Mouse (Mus musculus) heart, postnatal 14 days (tissue): ENCODE measurements around the gene Rabgef1. TPM values are rescaled to one million over a fixed set of nuclear protein-coding genes. Genes with fewer than 3 reads are reported as not detected.

Source experiments
- DNase-seq, 2 experiments: peaks; one replicate each; pipeline ENCODE4 v3.0.0; 2021 to 2022
- intact Hi-C: fragments of 180-260 bp; cut with DNase I; formaldehyde crosslinking; loops from one replicate; pipeline ENCODE4 v1.15.1; 2025
- total RNA-seq, 2 experiments: library from RNA; stranded (reverse); gene quantifications; 2 replicates each; pipeline ENCODE4 v1.2.3; 2021

Rabgef1 gene
- total RNA-seq, 2 experiments from 2014 or later = 17.8 to 20.8 TPM

DNA sequence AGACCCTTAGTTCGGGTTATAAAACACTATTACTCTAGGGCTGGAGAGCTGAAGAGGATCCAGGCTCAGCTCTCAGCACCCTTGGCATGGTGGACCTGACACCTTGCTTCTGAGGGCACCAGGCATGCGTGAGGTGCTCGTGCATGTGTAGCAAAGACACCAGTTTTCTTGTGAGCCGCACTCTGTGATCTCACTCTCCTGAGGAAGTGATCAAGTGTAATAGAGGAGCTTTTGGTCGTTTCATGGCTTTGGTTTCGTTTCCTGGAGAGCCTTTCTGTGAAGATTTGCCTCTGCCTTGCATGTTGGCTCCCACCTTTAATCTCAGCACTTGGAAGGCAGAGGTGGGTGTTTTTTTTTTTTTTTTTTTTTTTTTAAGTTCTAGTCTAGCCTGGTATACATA lies 33.0 kb downstream of the Rabgef1 start:
- intact Hi-C loops = no loop called here

DNA sequence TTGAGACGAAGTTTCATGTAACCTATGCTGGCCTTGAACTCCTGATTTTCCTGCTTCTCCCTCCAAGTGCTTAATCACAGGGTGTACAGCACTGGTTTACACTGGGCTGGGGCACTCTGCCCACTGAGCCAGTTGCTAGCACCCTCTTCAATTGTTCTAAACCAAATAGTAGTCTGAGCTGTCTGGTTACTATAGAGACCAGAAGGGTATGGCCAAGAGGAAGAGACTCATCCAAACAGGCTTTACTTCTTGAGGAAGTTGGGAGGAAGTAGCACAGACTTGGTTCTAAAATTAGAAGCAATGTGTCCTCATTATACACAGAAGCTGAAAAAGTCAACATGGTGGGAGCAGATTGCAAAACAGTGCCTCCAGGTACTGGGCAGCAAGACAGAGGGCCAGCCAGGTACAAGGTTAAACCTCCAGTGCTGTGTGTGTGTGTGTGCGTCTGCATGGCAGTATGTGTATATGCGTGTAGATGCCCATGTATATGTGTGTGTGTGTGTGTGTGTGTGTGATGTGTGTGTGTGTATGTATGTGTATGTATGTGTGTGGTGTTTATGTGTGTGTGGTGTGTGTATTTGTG lies 33.9 kb downstream of the Rabgef1 start:
- no peak for DNase-seq
- intact Hi-C loops = no loop called here

More for the DNA sequence above, 33.0 kb downstream of the Rabgef1 start:
- DNase-seq = no peak

DNA sequence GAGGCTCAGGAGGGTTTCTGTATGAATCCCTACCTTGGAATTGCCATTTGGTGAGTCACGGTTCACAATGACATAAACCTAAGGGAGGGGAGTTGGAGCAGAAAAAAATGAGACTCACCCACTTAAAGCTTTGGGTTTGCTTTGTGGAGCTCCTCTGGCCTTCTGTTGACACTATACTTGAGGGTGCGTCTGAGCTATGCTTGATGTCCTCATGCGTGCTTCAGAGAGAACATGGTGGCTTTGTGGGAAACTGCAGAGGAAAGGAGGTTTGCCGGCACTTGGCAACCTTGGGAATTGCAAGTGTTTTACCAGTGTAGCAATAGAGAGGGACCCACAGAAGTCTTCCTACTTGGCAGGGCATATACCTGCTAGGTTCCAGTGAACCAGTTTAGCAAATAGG lies 35.7 kb downstream of the Rabgef1 start:
- intact Hi-C loops = no loop called here
- no peak for DNase-seq

DNA sequence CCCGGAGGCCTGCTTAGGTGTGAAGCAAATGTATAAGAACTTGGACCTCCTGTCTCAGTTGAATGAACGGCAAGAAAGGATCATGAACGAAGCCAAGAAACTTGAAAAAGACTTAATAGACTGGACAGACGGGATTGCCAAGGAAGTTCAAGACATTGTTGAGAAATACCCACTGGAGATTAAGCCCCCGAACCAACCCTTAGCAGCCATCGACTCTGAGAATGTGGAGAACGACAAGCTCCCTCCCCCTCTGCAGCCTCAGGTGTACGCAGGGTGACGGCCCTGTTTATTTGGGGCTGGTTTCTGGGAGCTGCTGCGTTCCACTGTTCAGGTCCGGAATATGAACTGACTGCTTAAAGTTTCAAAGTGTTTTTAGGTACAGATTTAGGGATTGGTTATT lies 41.4 kb downstream of the Rabgef1 start:
- DNase-seq = no peak
- intact Hi-C loops = no loop called here

DNA sequence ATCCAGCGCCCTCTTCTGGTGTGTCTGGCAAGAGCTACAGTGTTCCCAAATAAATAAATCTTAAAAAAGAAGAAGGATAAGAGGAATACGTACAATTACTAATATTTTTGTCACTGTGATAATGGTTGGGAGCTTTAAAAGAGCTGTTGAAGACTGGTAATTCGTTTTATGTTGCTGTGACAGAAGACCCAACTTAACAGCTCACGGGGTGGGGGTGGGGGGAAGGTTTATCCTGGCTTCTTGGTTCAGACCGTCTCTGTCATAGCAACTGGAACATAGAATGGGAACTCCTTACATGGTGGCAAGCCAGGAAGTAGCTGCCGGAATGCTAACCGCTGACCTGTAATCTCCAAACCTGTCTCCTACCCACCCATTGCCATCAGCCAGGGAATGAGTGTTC lies 45.2 kb downstream of the Rabgef1 start, which contains the start of gene Tmem248:
Tmem248 (plus strand) TSS at position 301 of the 400 bp plus-strand sequence.
- no peak for DNase-seq
- intact Hi-C loops = no loop called here

DNA sequence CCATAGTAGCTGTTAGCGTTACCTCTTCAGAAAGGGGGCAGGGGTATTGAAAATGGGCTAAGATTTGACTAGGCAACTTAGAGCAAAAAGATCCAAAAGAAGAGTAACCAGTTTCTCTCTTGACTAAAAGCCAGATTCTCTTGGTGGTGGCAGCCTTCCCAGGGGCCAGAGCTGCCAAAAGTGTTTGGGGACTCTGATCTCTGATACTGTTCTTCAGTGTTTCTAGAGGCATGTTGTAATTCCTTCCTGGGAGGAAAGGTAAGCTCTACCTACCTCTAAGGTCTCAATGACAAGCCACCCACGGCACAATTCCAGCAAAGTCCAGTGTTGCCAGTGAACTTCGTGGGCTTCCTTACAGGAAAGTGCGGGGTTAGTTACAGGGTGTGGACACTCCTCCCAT lies 45.8 kb downstream of the Rabgef1 start:
- DNase-seq = peak in 1 of 2 experiments; percentile 18
- intact Hi-C loops = no loop called here

DNA sequence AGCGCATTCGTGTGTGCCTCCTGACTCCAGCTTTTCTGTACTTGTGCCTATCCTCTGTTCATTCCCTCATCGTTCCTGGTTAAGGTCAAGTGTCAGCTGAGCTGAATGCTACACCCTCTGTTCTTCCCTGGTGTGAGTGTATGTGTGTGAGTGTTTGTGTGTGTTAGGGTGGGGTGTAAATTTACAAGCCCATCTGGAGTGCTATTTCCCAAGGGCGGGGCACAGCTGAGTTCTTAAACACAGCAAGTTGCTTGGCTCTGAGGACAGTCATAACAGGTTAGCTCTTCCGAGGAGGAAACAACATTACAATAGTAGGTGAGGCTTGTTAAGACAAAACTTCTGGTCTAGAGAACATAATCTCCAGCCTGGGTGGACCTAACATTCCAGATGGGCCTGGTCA lies 46.7 kb downstream of the Rabgef1 start:
- intact Hi-C loops = no loop called here
- no peak for DNase-seq

DNA sequence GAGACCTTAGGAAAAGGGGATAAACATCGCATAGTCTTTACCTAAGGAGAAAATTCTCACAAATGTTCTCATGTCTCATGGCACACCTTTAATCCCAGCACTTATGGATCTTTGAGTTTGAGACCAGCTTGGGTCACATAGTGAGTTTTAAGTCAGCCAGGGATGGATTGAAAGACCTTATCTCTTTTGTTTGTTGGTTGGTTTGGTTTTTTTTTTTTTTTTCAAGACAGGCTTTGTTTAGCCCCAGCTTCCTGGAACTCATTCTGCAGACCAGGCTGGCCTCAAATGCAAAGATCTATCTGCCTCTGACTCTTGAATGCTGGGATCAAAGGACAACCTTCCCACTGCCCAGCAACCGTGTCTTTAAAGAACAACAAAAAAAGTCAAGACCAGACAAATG lies 49.7 kb downstream of the Rabgef1 start:
- intact Hi-C loops = loop anchor here (5.0 kb wide), 2 partner anchors 49 to 194 kb away; partner anchors contain the start of genes Asl, Crcp and Rabgef1
- DNase-seq = no peak

DNA sequence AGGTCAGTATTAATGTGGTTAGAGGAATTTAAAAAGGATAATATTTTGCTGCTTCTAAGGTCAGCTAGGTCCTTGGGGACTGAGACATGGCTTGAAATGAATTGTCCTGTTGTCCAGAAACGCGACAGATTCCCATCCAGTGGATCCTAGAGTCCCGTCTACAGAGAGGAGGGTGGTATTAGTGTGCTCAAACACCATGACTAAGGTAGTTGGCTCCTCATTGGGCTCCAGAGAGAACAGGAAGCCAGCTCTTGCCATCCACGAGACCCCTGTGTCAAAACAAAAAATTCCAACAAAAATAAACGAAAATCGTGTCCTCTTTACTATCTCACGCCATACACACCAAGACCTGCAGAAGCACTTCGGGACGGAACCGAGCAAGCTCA lies 50.2 kb downstream of the Rabgef1 start:
- intact Hi-C loops = loop anchor here (5.0 kb wide), 2 partner anchors 49 to 194 kb away; partner anchors contain the start of genes Asl, Crcp and Rabgef1

DNA sequence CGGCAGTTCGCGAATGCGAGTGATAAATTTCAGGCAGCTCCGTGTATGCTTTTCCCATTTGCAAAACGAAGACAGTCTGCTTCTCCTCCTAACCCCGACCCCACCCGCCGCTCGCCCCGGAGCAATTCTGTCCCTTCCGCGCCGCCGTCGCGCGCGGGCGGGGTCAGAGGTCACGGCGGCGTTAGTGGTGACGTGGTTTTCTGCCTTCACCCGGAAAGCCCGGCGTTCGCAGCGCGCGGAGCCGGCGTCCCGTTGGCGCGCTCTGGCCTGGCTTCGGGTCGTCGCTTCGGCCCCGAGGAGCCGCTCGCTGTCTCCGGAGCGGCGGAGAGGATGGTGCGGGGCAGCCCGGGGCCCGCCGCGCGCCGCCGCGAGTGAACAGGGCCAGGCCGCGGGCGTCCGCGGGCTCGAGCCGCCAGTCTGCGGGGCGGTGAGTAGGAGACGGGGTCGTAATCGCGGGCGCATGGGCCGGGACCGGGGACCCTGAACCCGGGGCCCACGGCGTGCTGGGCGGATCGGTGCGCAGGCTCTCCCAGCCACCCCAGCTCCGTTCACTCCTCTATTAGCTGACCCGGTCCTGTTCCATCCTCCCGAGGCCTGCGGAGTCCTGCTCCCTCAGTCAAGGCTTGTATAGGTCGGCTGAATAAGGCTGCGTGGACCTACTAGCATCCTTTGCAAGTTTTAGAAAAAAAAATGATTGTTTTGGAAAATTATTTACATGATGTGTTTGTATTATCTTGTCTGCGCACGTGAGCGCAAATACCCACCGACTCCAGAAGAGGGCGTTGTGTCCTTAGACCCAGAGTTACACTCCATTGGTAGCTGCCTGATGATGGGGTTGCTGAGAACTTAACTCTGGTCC lies 50.8 kb downstream of the Rabgef1 start:
- peak; percentile 98 for DNase-seq
- intact Hi-C loops = loop anchor here (5.0 kb wide), 2 partner anchors 50 to 195 kb away; partner anchors contain the start of genes Asl, Crcp and Rabgef1

More for the DNA sequence above, 50.2 kb downstream of the Rabgef1 start:
- DNase-seq = no peak

DNA sequence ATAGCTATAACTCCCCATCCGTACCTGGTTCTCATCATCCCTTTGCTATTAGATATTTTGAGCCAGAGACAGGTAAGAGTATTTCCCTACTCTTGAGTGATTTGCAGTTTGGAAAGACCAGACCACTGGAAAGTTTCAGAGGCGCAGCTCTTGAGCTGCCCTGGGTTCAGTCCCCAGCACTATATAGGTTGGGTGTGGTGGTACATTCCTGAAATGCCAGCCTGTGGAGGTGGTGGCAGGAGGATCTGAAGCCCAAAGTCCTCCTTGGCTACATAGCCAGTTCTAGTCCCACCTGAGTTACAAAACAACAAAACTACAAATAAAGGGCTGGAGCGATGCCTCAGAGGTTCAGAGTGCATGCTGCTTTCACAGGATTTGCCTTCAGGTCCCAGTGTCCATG lies 55.2 kb downstream of the Rabgef1 start:
- no peak for DNase-seq
- intact Hi-C loops = no loop called here

DNA sequence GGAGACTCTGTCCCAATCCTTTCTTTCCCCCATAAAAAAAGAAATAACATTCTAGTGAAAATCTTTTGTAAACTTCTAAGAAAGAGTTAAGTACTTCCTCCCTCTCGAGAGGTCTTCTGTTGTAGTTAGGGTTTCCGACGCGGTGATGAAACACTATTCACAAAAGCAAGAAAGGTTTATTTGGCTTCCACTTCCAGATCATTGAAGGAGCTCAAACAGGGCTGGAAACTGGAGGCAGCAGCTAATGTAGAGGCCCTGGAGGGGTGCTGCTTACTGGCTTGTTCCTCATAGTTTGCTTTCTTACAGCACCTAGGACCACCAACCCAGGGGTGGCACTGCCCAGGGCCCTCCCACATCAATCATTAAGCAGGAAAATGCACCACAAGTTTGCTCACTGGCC lies 56.5 kb downstream of the Rabgef1 start:
- DNase-seq = no peak
- intact Hi-C loops = no loop called here

DNA sequence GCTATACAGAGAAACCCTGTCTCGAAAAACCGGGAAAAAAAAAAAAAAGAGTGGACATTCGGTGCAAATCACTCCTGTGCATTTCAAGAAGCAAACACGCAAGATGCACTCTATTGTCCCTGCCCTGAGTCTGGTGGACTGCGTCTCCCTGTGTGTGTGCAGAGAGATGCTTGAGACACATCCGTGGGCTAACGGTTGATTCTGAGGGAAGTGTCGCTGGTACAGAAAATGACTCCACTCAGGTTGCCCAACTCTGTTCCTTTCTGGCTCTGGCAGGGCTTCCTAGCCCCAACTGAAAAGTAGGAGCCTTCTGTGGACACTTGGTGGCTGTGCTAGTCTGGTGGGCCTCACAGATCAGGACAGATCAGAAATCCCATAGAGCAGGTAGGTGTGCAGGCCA lies 64.7 kb downstream of the Rabgef1 start:
- intact Hi-C loops = no loop called here
- DNase-seq = no peak

DNA sequence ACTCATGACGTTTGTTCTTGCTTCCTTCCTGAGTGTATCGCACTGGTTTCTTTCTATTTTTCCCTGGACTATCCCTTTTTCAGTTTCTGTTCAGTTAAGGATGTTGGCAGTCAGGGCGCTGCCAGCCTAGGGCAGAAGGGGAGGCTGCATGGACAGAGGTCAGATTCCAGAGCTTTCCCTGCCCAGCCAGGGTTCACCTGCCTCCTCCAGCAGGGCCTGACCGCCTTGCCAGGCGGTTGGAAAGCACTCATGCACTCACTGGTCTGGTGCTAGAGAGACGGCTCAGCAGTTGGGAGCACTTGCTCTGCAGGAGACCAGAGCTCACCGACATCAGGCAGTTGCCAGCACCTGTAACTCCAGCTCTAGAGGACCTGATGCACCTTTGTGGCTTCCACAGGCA lies 67.6 kb downstream of the Rabgef1 start:
- no peak for DNase-seq
- intact Hi-C loops = no loop called here

DNA sequence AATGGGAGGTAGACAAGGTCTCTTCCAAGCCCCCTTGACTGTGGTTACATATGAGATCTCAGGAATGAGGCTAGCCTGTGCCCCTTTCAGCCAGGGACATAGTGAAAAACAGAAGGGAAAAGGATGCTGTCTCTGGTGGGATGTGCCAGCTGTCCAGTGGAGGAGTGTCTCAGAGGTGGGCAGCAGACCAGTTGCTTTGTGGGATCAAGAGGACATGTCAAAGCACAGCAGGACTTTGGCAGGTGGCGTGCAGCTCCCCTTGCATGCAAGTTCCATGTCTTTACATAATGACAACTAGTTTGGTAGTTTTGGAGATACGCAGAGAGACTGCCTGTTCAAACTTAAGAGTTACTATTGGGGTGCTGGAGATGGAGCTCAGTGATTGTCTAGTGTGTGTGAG lies 68.3 kb downstream of the Rabgef1 start:
- DNase-seq = no peak
- intact Hi-C loops = no loop called here

DNA sequence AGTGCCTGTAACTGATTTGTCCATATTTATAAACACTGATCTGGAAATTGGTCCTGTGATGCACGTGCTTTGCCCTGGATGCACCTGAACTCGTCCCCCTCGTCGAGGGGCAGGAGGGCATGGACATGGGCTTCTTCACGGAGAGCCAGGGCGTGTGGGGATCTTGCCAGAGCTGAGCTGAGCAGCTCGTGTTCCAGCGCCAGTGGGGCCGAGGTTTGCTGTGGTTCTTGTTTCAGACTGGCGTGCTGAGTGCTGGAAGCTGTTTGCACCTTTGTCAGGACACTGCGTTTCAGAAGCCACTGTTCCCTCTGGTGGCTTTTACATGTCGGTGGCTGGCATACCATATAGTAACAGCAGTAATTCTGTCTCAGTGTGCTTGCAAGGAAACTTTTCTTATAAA lies 69.8 kb downstream of the Rabgef1 start:
- intact Hi-C loops = no loop called here
- no peak for DNase-seq

DNA sequence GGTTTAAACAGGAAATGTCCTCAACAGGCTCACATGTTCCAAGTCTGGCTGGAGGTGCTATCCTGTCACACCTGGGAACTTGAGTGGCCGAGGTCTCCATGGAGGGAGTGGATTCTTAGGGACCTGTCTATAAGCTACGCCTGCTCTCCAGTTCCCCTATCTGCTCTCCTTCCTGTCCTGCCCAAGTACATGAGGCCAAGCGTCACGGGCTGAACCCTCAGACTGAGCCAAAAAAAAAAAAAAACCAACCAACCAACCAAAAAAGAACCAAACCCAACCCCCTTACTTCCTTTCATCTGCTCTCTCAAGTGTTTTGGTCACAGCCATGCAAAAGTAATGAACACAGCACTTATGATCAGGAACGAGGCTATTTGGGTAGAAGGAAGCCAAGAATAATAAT lies 76.2 kb downstream of the Rabgef1 start:
- DNase-seq = no peak
- intact Hi-C loops = no loop called here

DNA sequence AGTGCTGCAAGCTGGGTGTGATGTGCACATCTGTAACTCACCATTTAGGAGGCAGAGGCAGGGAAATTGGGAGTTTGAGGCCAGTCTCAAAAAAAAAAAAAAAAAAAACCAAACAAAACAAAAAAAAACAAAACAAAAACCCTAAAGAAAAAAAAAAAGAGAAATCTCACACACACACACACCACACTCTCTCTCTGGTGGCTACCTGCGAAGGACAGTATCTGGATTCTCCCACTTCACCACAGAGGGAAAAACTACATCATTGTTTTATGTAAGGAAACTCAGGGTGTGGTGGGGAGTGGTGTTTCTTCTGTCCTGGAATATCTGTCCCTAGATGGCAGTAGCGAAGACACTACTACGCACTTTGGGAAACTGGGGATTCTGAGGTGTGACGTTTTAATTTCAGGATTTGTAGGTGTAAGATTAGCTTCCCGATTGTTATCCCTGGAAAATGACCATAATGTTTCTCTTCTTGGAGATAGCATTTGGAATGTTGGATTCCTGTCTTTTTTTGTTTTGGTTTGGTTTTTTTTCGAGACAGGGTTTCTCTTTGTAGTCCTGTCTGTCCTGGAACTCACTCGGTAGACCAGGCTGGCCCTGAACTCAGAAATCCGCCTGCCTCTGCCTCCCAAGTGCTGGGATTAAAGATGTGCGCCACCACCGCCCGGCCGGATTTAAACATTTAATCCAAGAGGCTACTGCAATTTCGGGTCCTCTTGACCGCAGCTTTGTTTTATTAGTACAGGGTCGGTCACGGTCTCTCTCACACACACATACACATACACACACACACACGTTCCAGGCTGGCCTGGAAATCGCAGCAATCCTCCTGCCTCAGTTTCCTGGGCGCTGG lies 82.8 kb downstream of the Rabgef1 start:
- intact Hi-C loops = loop anchor here (2.0 to 10.0 kb wide), 3 partner anchors 30 to 740 kb away; partner anchors contain the start of genes Asl and Crcp
- DNase-seq = no peak

DNA sequence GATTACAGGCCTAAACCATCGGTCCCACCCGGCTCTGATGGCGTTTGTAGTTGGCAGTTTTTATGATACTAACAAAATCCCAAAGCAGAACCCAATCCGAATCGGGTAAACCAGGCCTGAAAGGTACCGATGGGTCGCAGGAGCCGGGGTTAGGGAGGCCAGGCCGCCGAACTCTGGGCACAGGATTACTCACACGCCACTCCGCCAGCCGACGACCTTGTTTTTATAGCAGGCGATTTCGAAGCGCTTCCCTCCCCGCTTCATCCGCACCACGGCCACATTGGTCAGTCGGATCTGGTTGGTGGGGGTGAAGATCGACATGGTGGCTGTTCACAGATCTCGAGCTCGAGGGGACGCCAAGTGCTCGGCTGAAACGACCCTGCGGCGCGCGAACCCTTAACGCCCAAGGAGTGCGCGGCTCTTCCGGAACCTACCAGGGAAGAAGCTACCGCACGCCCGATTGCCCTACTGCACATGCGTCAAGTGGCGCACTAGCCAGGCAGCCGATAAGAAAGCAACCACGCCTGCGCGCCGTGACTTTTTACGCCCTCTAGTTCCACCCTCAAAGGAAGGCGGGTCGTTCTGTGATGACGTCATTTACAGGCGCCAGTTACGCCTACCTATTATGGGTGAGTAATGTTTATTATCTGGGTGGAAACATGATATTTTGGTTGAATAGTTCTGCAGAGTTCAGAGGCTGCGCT lies 83.6 kb downstream of the Rabgef1 start, which contains the start of the genes Sbds and Tyw1:
Sbds (minus strand) TSS at position 514 of the 704 bp plus-strand sequence.
Tyw1 (plus strand) TSS at position 603 of the 704 bp plus-strand sequence.
- intact Hi-C loops = loop anchor here (2.0 to 10.0 kb wide), 3 partner anchors 30 to 740 kb away; partner anchors contain the start of genes Asl and Crcp
- peak; percentile 96 to 97 for DNase-seq
